Mouse (Mus musculus) testis, adult 2 months (tissue): ENCODE measurements around the gene Dram1.

Source experiments
- CTCF ChIP-seq: fragments of 200-500 bp; IDR thresholded peaks from 2 replicates; pipeline ENCODE4 v1.5.1; 2012; ENCODE audit warnings: low read depth, mild to moderate bottlenecking, inconsistent platforms, low read length, moderate library complexity; ENCODE audit not compliant: control insufficient read depth, insufficient read depth, insufficient replicate concordance
- POLR2A ChIP-seq: fragments of 200-500 bp; IDR thresholded peaks from 2 replicates; pipeline ENCODE4 v1.6.1; 2012; ENCODE audit warnings: low read depth, mild to moderate bottlenecking, inconsistent platforms, low read length, moderate library complexity; ENCODE audit not compliant: control insufficient read depth

DNA sequence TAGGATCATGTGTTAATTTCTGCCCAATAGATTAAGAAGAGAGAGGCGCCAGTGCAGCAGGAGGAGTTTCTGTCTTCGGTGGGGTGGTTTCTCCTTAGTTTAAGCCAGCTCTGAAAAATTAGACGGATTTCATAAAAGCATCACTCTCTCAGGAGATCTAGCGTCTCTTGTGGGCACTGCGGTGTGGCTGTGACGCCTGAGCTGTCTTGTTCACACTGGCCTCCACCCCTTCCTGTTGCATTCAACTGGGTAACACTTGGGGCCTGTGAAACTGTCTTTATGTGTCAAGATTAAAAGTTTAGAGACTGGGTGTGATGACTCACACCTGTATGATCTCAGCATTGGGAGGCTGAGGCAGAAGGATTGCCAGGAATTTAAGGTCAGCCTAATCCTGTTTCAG is 49.1 kb upstream of the Dram1 start:
- TF ChIP-seq POLR2A (no peak), CTCF (no peak)
